Mouse (Mus musculus) testis, postnatal 14 days (tissue): ENCODE results near the gene Sez6l.

Source experiments
- DNase-seq: peaks from one replicate; pipeline ENCODE4 v3.0.0; 2021; ENCODE audit warnings: low spot score

Gene Sez6l

DNA sequence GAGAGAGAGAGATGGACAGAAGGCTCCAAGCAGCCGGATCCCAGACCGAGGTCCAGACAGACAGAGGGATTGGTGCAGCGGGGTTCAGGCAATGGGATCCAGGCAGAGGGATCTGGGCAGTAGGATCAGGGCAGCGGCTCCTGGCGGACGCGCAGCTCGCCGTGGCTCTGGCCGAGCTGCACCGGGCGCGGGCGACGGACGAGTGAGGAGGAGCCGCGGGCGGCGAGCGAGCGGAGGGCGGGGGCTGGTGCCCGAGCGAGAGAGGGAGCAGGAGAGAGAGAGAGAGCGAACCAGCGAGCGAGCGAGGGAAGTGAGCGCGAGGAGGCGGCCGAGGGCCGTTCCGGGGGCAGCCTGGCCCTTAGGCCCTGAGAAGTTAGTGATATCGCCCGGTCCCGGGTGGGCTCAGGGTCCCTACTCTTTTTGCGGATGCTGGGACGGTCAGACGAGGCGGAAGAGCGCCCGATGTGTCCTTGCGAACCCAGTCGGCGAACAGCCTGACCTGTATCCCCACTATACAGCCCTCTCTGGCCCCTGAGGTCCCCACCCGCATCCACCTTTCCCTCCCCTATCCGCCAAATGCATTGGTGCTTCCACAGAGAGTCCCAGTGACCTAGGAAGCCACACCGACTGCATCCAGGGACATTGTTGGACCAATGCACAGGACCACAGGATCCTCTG, at the start of gene Sez6l:
Gene Sez6l, minus strand, starts transcription at position 193 of the 678 bp plus-strand sequence.
- DNase-seq, result no peak

GRCm38 (mm10) chr5:112625555-112626160, 48.7 kb upstream of the Sez6l start:
- no peak for DNase-seq

DNA sequence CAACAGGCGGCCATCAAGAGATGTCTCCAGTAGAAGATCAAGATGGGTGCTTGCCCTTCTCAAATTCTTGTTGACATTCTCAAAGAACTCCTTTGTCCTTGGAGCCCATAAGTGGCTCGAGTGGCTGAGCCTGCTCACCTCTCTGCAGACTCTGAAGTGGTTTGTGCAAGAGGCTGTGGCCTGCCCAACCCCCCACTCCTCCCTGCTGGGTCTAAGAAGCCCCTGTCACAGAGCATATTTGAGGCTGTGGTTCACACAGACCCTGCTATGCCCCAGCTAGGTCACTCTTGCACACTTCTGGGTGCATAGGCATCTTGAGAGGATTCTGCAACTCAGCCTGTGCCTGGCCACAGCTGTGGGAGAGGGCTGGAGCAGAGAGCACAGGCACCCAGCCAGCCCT, 46.0 kb upstream of the Sez6l start:
- no peak for DNase-seq

GRCm38 (mm10) chr5:112620256-112620655, 43.3 kb upstream of the Sez6l start:
- no peak for DNase-seq

GRCm38 (mm10) chr5:112619344-112619743, 42.4 kb upstream of the Sez6l start:
- DNase-seq, result no peak

- DNase-seq, result no peak
Measured at GRCm38 (mm10) chr5:112617602-112618247, 40.7 kb upstream of the Sez6l start.

GRCm38 (mm10) chr5:112615946-112616617, 39.1 kb upstream of the Sez6l start:
- no peak for DNase-seq

GRCm38 (mm10) chr5:112607867-112608516, 31.0 kb upstream of the Sez6l start:
- DNase-seq, result peak; percentile 31

DNA sequence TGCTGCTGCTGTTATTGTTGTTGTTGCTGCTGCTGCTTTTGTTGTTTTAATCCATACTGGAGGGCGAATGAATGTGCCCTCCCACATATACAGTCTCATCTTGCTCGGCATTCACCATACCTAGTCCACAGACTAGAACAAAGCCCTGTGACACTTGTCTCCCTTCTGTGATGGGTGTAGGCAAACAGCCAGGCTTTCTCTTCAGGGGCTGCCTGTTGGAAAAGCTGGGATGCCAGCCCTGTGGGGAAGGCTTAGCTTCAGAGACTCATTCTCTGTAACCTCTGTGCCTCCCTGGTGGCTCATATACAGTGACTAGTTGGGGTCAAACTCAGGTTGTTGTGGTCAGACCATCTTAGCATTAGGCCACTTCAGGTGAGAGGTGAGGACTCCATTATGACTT, 30.1 kb upstream of the Sez6l start:
- DNase-seq, result no peak

- DNase-seq, result no peak
Measured at GRCm38 (mm10) chr5:112605371-112605770, 28.4 kb upstream of the Sez6l start.

DNA sequence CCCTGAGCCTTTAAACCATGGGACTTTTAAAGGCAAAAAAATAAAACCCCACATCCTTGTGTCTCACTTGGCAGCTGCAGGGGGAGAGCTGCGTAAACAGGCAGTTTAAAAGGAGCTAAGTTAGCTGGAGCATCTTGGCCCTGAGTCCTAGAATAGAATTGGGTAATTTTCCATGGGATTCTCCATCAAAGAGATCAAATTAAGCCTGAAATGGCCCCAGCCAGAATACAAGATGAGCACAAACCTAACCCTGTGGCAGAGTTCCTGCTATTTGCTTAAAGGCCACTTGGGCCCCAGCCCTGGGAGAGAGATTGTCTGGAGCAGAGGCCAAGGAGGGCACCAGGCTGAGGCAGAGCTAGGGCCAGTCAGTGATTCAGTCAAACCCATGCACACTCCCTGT, 27.3 kb upstream of the Sez6l start:
- no peak for DNase-seq

DNA sequence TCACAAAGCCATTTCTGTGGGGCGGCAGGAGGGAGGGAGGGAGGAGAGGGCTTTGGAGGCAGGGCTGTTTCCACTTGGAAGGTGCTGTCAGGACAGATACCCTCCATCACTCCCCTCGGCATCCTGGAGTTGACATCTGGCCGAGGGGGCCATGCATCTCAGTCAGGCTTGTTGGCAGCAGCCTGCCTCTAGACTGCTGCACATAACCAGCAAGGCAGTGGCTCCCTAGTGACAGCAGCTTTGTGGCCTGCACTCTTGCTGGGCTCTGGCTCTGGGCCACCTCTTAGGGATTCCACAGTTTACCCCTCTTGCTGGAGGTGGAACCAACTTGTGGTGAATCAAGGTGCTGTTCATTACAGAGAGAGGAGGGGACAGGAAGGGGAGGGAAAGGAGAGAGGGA, 26.6 kb upstream of the Sez6l start:
- no peak for DNase-seq

GRCm38 (mm10) chr5:112600309-112600939, 23.4 kb upstream of the Sez6l start:
- no peak for DNase-seq

- DNase-seq, result no peak
Measured at GRCm38 (mm10) chr5:112599538-112600308, 22.7 kb upstream of the Sez6l start.

DNA sequence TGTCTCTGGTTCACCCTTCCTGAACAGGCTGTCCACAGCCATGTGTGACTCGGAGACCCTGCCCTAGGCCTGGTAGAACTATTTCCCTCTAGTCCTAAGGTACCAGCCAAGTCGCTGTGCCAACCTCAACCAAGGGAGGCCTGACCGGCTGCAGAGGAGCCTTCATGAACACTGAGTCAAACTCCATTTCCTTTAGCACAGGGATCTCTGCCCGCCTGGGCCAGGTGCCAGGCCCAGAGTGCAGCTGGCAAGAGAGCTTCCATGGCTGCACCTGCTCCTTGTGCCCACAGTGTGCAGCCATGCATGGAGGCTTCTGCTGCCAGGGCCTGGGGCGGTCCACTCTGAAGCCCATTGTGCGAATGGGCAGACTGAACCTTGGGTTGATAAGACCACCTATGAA, 20.9 kb upstream of the Sez6l start:
- DNase-seq, result peak; percentile 24

GRCm38 (mm10) chr5:112597307-112597706, 20.3 kb upstream of the Sez6l start:
- no peak for DNase-seq

DNA sequence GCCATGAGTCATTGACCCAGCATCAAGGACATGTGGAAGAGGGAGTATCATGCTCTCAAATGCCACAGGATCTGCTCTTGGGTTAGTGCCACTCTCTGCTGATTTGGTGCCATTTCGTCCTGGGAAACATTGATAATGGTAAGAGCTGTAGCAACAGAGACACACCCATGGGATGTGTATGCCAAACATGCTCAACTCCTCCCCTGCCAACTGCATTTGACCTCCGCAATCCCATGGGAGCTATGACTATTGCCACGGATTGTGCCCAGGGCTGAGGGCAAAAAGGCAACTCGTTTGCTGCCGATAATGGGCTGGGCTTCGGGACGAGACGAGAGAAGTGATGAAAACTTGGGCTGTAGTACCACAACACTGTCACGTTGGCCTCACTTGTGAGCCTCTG, 19.7 kb upstream of the Sez6l start:
- no peak for DNase-seq

DNA sequence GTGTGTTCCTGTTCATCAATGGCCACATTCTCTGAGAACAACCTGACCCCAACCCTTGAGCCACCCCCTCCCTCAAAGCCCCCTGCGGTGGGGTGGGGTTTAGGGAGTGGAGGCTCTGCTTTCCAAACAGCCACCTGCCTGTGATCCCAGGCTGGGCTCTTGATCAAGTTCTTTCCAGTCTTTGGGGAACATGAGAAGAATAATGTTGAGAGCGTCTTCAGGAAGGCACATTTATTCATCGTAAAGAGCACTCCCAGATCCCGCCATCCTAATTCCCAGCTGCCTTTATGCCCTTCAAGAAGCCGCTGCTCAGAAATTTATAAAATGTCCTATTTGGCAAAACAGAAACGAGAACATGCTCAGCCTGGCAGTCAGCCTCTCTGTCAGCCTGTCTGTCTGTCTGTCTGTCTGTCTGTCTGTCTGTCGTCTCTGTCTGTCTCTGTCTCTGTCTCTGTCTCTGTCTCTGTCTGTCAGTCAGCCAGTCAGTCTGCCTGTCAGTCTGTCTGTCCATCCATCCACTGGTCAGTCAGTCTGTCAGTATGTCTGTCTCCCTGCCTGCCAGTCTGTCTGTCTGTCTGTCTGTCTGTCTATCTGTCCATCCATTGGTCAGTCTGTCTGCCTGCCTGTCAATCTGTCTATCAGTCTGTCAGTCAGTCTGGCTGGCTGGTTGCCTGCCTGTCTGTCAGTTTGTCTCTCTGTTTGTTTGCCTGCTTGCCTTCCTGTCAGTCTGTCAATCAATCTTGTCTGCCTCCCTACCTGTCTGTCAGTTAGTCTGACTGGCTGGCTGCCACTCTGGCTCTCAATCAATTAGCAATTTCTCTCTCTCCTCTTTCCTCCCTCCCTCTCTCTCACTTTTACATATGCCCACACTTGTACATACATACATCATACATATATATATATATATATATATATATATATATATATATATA, 19.0 kb upstream of the Sez6l start:
- DNase-seq, result no peak

DNA sequence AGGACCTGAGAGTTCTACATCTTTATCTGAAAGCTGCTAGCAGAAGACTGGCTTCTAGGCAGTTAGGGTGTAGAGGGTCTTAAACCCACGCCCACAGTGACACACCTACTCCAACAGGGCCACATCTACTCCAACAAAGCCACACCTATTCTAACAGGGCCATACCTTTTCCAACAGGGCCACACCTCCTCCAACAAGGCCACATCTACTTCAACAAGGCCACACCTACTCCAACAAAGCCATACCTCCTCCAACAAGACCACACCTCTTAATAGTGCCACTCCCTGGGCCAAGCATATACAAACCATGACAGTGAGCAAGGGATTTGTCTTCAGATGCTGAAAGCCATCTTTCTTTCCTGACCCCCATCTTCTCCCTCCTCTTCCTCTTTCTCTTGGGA, 14.7 kb upstream of the Sez6l start:
- no peak for DNase-seq

- no peak for DNase-seq
Measured at GRCm38 (mm10) chr5:112586071-112586470, 9.1 kb upstream of the Sez6l start.
